Mouse (Mus musculus): ENCODE data around the gene Gm37240. TPM values are rescaled to one million over a fixed set of nuclear protein-coding genes. Genes with fewer than 3 reads are reported as not detected.

The Gm37240 gene
- polyA plus RNA-seq, 1 experiment from 2014 or later: 0.43 TPM

- Histone ChIP-seq H3K9ac (ENCODE audit: low read length) (no peak overlapping the region), H3K4me1 (replicated peaks; ENCODE audit: control insufficient read depth, insufficient read depth, low read length) (no peaks in the 10 kb centered on the region), H3K27ac (ENCODE audit: low read depth, low read length) (no peak overlapping the region), H3K36me3 (ENCODE audit: control insufficient read depth, insufficient read depth, low read length) (no peaks in the 10 kb centered on the region), H3K4me2 (ENCODE audit: low read depth, low read length, severe bottlenecking) (no peak overlapping the region), H3K4me3 (ENCODE audit: low read depth, low read length) (no peak overlapping the region), H3K9me3 (ENCODE audit: control insufficient read depth, low read length) (no peaks in the 10 kb centered on the region), H3K27me3 (ENCODE audit: control insufficient read depth, insufficient read depth, low read length) (no peaks in the 10 kb centered on the region)
- no peak for ATAC-seq (replicated peaks; ENCODE audit: low FRiP score)
- DNase-seq (ENCODE audit: low spot score): no peak
- 88% methylated on average over 6 of the region's 6 CpGs for WGBS
Observed at GRCm38 (mm10) chr3:85845341-85845740, 42.0 kb downstream of the Gm37240 start.

- H3K4me1 ChIP-seq (replicated peaks; ENCODE audit: control insufficient read depth, insufficient read depth, low read length): no peaks in the 10 kb centered on the region
- no peak for ATAC-seq (replicated peaks; ENCODE audit: low FRiP score)
- no peak overlapping the region for H3K4me2 ChIP-seq (ENCODE audit: low read depth, low read length, severe bottlenecking)
- H3K36me3 ChIP-seq (ENCODE audit: control insufficient read depth, insufficient read depth, low read length): no peaks in the 10 kb centered on the region
- no peak overlapping the region for H3K4me3 ChIP-seq (ENCODE audit: low read depth, low read length)
- no peaks in the 10 kb centered on the region for H3K27me3 ChIP-seq (ENCODE audit: control insufficient read depth, insufficient read depth, low read length)
- no peak for DNase-seq (ENCODE audit: low spot score)
- H3K27ac ChIP-seq (ENCODE audit: low read depth, low read length): no peak overlapping the region
- H3K9ac ChIP-seq (ENCODE audit: low read length): no peak overlapping the region
- H3K9me3 ChIP-seq (ENCODE audit: control insufficient read depth, low read length): no peaks in the 10 kb centered on the region
Observed at GRCm38 (mm10) chr3:85842881-85843218, 44.5 kb downstream of the Gm37240 start.

- H3K9ac ChIP-seq (ENCODE audit: low read length): no peak overlapping the region
- H3K4me2 ChIP-seq (ENCODE audit: low read depth, low read length, severe bottlenecking): no peak overlapping the region
- H3K9me3 ChIP-seq (ENCODE audit: control insufficient read depth, low read length): no peaks in the 10 kb centered on the region
- H3K36me3 ChIP-seq (ENCODE audit: control insufficient read depth, insufficient read depth, low read length): no peaks in the 10 kb centered on the region
- H3K27ac ChIP-seq (ENCODE audit: low read depth, low read length): no peak overlapping the region
- ATAC-seq (replicated peaks; ENCODE audit: low FRiP score) (no peak), DNase-seq (ENCODE audit: low spot score) (no peak)
- H3K4me3 ChIP-seq (ENCODE audit: low read depth, low read length): no peak overlapping the region
- H3K27me3 ChIP-seq (ENCODE audit: control insufficient read depth, insufficient read depth, low read length): no peaks in the 10 kb centered on the region
- H3K4me1 ChIP-seq (replicated peaks; ENCODE audit: control insufficient read depth, insufficient read depth, low read length): no peaks in the 10 kb centered on the region
- WGBS: 53% methylated on average over 9 of the region's 9 CpGs
Observed at GRCm38 (mm10) chr3:85842177-85842880, 45.0 kb downstream of the Gm37240 start.

- Histone ChIP-seq H3K27ac (ENCODE audit: low read depth, low read length) (no peak overlapping the region), H3K27me3 (ENCODE audit: control insufficient read depth, insufficient read depth, low read length) (no peaks in the 10 kb centered on the region), H3K4me3 (ENCODE audit: low read depth, low read length) (no peak overlapping the region), H3K9me3 (ENCODE audit: control insufficient read depth, low read length) (no peaks in the 10 kb centered on the region), H3K36me3 (ENCODE audit: control insufficient read depth, insufficient read depth, low read length) (no peaks in the 10 kb centered on the region), H3K4me2 (ENCODE audit: low read depth, low read length, severe bottlenecking) (no peak overlapping the region), H3K4me1 (replicated peaks; ENCODE audit: control insufficient read depth, insufficient read depth, low read length) (no peaks in the 10 kb centered on the region), H3K9ac (ENCODE audit: low read length) (no peak overlapping the region)
- 29% methylated on average over 2 of the region's 2 CpGs for WGBS
- DNase-seq (ENCODE audit: low spot score): no peak
- ATAC-seq (replicated peaks; ENCODE audit: low FRiP score): no peak
Observed at GRCm38 (mm10) chr3:85841454-85842176, 45.7 kb downstream of the Gm37240 start.

GRCm38 (mm10) chr3:85833627-85834026, 53.7 kb downstream of the Gm37240 start:
- no peak for ATAC-seq (replicated peaks; ENCODE audit: low FRiP score)
- H3K27ac ChIP-seq (ENCODE audit: low read depth, low read length): no peak overlapping the region
- H3K9ac ChIP-seq (ENCODE audit: low read length): no peak overlapping the region
- WGBS: 81% methylated on average over 1 of the region's 1 CpGs
- no peaks in the 10 kb centered on the region for H3K9me3 ChIP-seq (ENCODE audit: control insufficient read depth, low read length)
- H3K4me3 ChIP-seq (ENCODE audit: low read depth, low read length): no peak overlapping the region
- no peak overlapping the region for H3K4me2 ChIP-seq (ENCODE audit: low read depth, low read length, severe bottlenecking)
- H3K4me1 ChIP-seq (replicated peaks; ENCODE audit: control insufficient read depth, insufficient read depth, low read length): no peaks in the 10 kb centered on the region
- DNase-seq (ENCODE audit: low spot score): no peak
- H3K27me3 ChIP-seq (ENCODE audit: control insufficient read depth, insufficient read depth, low read length): no peaks in the 10 kb centered on the region
- no peaks in the 10 kb centered on the region for H3K36me3 ChIP-seq (ENCODE audit: control insufficient read depth, insufficient read depth, low read length)

GRCm38 (mm10) chr3:85832490-85833155, 54.7 kb downstream of the Gm37240 start:
- DNase-seq (ENCODE audit: low spot score): no peak
- ATAC-seq (replicated peaks; ENCODE audit: low FRiP score): no peak
- Histone ChIP-seq H3K4me1 (replicated peaks; ENCODE audit: control insufficient read depth, insufficient read depth, low read length) (no peaks in the 10 kb centered on the region), H3K27me3 (ENCODE audit: control insufficient read depth, insufficient read depth, low read length) (no peaks in the 10 kb centered on the region), H3K9ac (ENCODE audit: low read length) (no peak overlapping the region), H3K4me2 (ENCODE audit: low read depth, low read length, severe bottlenecking) (no peak overlapping the region), H3K27ac (ENCODE audit: low read depth, low read length) (no peak overlapping the region), H3K4me3 (ENCODE audit: low read depth, low read length) (no peak overlapping the region), H3K9me3 (ENCODE audit: control insufficient read depth, low read length) (no peaks in the 10 kb centered on the region), H3K36me3 (ENCODE audit: control insufficient read depth, insufficient read depth, low read length) (no peaks in the 10 kb centered on the region)
- WGBS: 57% methylated on average over 10 of the region's 10 CpGs

- 94% methylated on average over 1 of the region's 1 CpGs for WGBS
- Histone ChIP-seq H3K9me3 (ENCODE audit: control insufficient read depth, low read length) (no peaks in the 10 kb centered on the region), H3K36me3 (ENCODE audit: control insufficient read depth, insufficient read depth, low read length) (no peaks in the 10 kb centered on the region), H3K4me2 (ENCODE audit: low read depth, low read length, severe bottlenecking) (no peak overlapping the region), H3K27ac (ENCODE audit: low read depth, low read length) (no peak overlapping the region), H3K4me1 (replicated peaks; ENCODE audit: control insufficient read depth, insufficient read depth, low read length) (no peaks in the 10 kb centered on the region), H3K4me3 (ENCODE audit: low read depth, low read length) (no peak overlapping the region), H3K9ac (ENCODE audit: low read length) (no peak overlapping the region), H3K27me3 (ENCODE audit: control insufficient read depth, insufficient read depth, low read length) (no peaks in the 10 kb centered on the region)
- ATAC-seq (replicated peaks; ENCODE audit: low FRiP score) (no peak), DNase-seq (ENCODE audit: low spot score) (no peak)
Observed at GRCm38 (mm10) chr3:85831785-85832184, 55.5 kb downstream of the Gm37240 start.

- Histone ChIP-seq H3K4me3 (ENCODE audit: low read depth, low read length) (no peak overlapping the region), H3K27me3 (ENCODE audit: control insufficient read depth, insufficient read depth, low read length) (no peaks in the 10 kb centered on the region), H3K27ac (ENCODE audit: low read depth, low read length) (no peak overlapping the region), H3K4me2 (ENCODE audit: low read depth, low read length, severe bottlenecking) (no peak overlapping the region), H3K9ac (ENCODE audit: low read length) (no peak overlapping the region), H3K36me3 (ENCODE audit: control insufficient read depth, insufficient read depth, low read length) (no peaks in the 10 kb centered on the region), H3K9me3 (ENCODE audit: control insufficient read depth, low read length) (no peaks in the 10 kb centered on the region), H3K4me1 (replicated peaks; ENCODE audit: control insufficient read depth, insufficient read depth, low read length) (no peaks in the 10 kb centered on the region)
- no peak for ATAC-seq (replicated peaks; ENCODE audit: low FRiP score)
- 80% methylated on average over 4 of the region's 4 CpGs for WGBS
- DNase-seq (ENCODE audit: low spot score): no peak
Observed at GRCm38 (mm10) chr3:85829047-85829446, 58.3 kb downstream of the Gm37240 start.

All from forebrain, embryonic 11.5 days (tissue).